Mouse (Mus musculus) midbrain, embryonic 12.5 days (tissue): Measurements from ENCODE around the gene Castor2. TPM values are rescaled to one million over a fixed set of nuclear protein-coding genes. Genes with fewer than 3 reads are reported as not detected.

ENCODE experiments used
- ATAC-seq: fragments of 200-750 bp; cut with Nextera tagmentation; 2 replicates; pipeline ENCODE4 v1.8.0; 2017; ENCODE audit warnings: low read depth, moderate TSS enrichment, moderate library complexity; ENCODE audit not compliant: low FRiP score
- H3K27ac ChIP-seq: fragments of 300-500 bp; sonication (generic); replicated peaks from 2 replicates; pipeline ENCODE4 v1.5.1; 2016; ENCODE audit warnings: mild to moderate bottlenecking
- H3K27me3 ChIP-seq: fragments of 300-500 bp; sonication (generic); 2 replicates; pipeline ENCODE4 v1.6.1; 2016; ENCODE audit warnings: mild to moderate bottlenecking
- H3K36me3 ChIP-seq: fragments of 300-500 bp; sonication (generic); 2 replicates; pipeline ENCODE4 v1.6.1; 2016
- H3K4me1 ChIP-seq: fragments of 300-500 bp; sonication (generic); 2 replicates; pipeline ENCODE4 v1.6.1; 2016
- H3K4me2 ChIP-seq: fragments of 300-500 bp; sonication (generic); replicated peaks from 2 replicates; pipeline ENCODE4 v1.6.1; 2016; ENCODE audit warnings: mild to moderate bottlenecking, moderate library complexity
- H3K4me3 ChIP-seq: fragments of 300-500 bp; sonication (generic); 2 replicates; pipeline ENCODE4 v1.5.1; 2016; ENCODE audit warnings: mild to moderate bottlenecking
- H3K9ac ChIP-seq: fragments of 300-500 bp; sonication (generic); replicated peaks from 2 replicates; pipeline ENCODE4 v1.6.1; 2016; ENCODE audit warnings: mild to moderate bottlenecking, moderate library complexity
- H3K9me3 ChIP-seq: fragments of 300-500 bp; sonication (generic); 2 replicates; pipeline ENCODE4 v1.6.1; 2016; ENCODE audit warnings: mild to moderate bottlenecking
- WGBS: fragments of 180-500 bp; shearing (Covaris S2); methylation state at CpG from one replicate; pipeline ENCODE4 v1.1.7; 2016; 5-methylcytosine and 5-hydroxymethylcytosine counted together
- polyA plus RNA-seq: library from polyadenylated mRNA; unstranded; fragments of >200 nt; fragmentation: Nextera tagmentation; extraction: Ambion mirVana; gene quantifications from 2 replicates; pipeline ENCODE4 v1.2.1, GENCODE M21; 2016

Castor2 gene
- polyA plus RNA-seq, 1 experiment from 2014 or later = 20.6 TPM

DNA sequence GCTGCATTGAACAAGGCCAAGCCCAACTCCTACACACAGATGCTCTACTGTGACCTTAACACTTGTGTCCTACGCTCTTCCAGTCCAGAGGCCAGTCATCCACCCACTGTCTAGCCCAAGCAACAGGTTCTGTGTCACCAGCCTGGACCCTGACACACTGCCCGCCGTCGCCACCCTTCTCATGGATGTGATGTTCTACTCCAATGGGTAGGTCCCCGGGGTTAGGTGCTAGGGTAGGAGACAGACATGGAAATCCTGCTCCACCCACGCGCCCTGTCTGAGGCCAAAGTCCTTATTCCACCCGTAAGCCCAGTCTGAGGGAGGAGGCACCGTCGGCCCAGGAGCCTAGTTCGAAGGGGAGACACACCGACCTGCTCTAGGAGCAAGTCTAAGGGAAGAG is 36.5 kb downstream of the Castor2 start:
- H3K9me3 ChIP-seq = 0 out of 2 replicates have a peak, but pooled peaks cover 4% of the 10 kb centered on the region
- peaks cover 71% of the 10 kb centered on the region for H3K36me3 ChIP-seq
- no peak overlapping the region for H3K4me2 ChIP-seq
- ATAC-seq = no peak
- H3K27ac ChIP-seq = no peak overlapping the region
- peaks cover 8% of the 10 kb centered on the region for H3K4me1 ChIP-seq
- H3K9ac ChIP-seq = no peak overlapping the region
- WGBS = 97% methylated on average over 12 of the region's 12 CpGs
- H3K4me3 ChIP-seq = no peak overlapping the region
- H3K27me3 ChIP-seq = no peaks in the 10 kb centered on the region

DNA sequence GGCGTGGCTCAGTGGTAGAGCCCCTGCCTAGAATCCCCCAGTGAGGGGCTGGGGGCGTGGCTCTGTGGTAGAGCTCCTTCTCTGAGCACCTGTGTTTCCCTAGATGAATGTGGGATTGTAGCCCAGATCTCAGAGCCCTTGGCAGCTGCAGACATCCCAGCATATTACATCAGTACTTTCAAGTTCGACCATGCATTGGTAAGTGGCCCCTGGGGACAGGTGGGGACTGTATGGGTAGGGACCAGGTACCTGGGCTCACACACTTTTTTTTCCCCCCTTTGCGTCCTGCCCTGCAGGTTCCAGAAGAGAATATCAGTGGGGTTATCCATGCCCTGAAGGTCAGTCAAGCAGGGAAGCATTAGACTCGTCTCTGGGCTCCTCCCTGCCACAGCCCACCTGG is 38.4 kb downstream of the Castor2 start:
- H3K9me3 ChIP-seq = 0 out of 2 replicates have a peak, but pooled peaks cover 4% of the 10 kb centered on the region
- 88% methylated on average over 5 of the region's 5 CpGs for WGBS
- H3K27ac ChIP-seq = no peak overlapping the region
- no peaks in the 10 kb centered on the region for H3K27me3 ChIP-seq
- no peak for ATAC-seq
- H3K4me2 ChIP-seq = no peak overlapping the region
- H3K9ac ChIP-seq = no peak overlapping the region
- H3K4me1 ChIP-seq = no peaks in the 10 kb centered on the region
- no peak overlapping the region for H3K4me3 ChIP-seq
- peaks cover 80% of the 10 kb centered on the region for H3K36me3 ChIP-seq

DNA sequence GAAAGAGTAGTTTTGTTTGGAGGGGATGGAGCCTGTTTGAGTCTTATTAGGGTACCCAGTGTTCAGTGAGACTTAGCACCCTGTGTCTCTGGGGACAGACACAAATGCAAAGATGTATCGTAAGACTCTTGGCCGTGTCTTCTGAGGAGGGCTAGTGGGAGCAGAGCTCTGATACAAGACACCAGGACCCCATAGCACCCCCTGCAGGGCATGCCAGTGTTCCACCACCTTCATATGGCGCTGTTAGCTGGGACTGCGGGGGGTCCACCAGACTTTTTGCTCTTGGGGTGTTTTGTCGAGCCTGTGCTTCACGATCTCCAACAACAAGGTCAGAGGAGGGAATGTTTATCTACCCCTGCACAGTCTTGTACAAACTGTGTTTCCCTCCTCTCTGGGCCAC is 39.9 kb downstream of the Castor2 start:
- H3K27ac ChIP-seq = no peak overlapping the region
- H3K4me1 ChIP-seq = no peaks in the 10 kb centered on the region
- ATAC-seq = no peak
- 91% methylated on average over 6 of the region's 6 CpGs for WGBS
- peaks cover 71% of the 10 kb centered on the region for H3K36me3 ChIP-seq
- no peak overlapping the region for H3K4me3 ChIP-seq
- H3K9ac ChIP-seq = no peak overlapping the region
- H3K9me3 ChIP-seq = no peaks in the 10 kb centered on the region
- no peak overlapping the region for H3K4me2 ChIP-seq
- H3K27me3 ChIP-seq = no peaks in the 10 kb centered on the region

DNA sequence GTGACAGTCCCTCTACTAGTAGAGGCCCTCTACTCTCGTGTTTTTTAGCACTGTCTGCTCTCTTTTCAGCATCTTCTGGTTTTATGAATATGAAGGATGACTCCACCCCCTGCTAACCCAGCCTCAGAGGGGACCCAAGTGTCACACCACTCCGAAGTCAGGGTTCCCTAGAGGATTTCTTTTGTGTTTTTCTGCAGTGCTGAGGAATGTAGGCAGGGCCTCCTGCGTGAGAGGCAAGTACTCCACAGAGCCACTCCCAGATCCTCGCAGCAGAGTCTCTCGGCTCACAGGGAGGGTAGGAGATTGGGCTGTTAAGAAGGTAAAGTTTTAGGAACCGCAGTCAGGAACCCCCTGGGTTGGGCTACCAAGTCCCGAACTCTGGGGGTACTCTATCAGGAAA is 41.7 kb downstream of the Castor2 start:
- H3K36me3 ChIP-seq = peaks cover 61% of the 10 kb centered on the region
- H3K27ac ChIP-seq = no peak overlapping the region
- 76% methylated on average over 7 of the region's 7 CpGs for WGBS

DNA sequence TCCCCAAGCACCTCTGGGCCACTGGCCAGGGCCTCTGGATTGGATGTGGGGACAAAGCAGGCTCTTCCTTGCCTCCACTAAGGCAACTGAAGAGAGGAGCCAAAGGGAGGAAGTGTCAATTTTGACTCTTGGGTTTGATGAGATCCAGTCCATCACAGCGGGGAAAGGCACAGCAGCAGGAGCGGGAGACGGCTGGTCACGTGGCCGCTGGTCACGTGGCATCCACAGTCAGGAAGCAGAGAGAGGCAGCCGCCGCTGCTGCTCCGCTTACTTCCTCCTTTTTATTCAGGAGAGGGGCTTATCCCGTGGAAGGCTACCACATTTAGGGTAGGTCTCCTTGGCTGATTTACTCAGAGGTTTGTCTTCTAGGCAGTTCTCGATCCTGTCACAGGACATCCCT is 42.9 kb downstream of the Castor2 start:
- Histone ChIP-seq H3K4me1 (no peaks in the 10 kb centered on the region), H3K27ac (no peak overlapping the region), H3K9me3 (no peaks in the 10 kb centered on the region), H3K36me3 (peaks cover 58% of the 10 kb centered on the region), H3K4me2 (no peak overlapping the region), H3K27me3 (no peaks in the 10 kb centered on the region), H3K4me3 (no peak overlapping the region), H3K9ac (no peak overlapping the region)
- 79% methylated on average over 11 of the region's 11 CpGs for WGBS
- ATAC-seq = no peak

More for the DNA sequence above, 41.7 kb downstream of the Castor2 start:
- Histone ChIP-seq H3K4me1 (no peaks in the 10 kb centered on the region), H3K9ac (no peak overlapping the region), H3K4me2 (no peak overlapping the region), H3K4me3 (no peak overlapping the region), H3K27me3 (no peaks in the 10 kb centered on the region), H3K9me3 (no peaks in the 10 kb centered on the region)
- no peak for ATAC-seq

DNA sequence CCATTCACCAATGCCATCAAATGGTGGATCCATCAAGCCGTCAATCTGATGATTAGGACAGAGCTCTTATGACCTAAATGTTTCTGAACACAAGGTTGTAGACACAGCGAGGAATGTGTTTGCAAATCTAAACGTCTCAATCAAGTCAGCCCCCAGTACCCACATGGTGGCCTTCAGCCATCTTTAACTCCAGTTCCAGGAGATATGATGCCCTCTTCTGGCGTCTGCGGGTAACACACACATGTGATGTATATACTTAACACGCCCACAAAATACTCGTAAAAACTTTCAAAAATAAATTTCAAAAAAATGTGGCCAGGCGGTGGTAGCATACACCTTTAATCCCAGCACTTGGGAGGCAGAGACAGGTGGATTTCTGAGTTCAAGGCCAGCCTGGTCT is 45.5 kb downstream of the Castor2 start:
- H3K4me1 ChIP-seq = no peaks in the 10 kb centered on the region
- H3K27me3 ChIP-seq = no peaks in the 10 kb centered on the region
- peaks cover 57% of the 10 kb centered on the region for H3K36me3 ChIP-seq
- H3K4me3 ChIP-seq = no peak overlapping the region
- no peaks in the 10 kb centered on the region for H3K9me3 ChIP-seq
- ATAC-seq = no peak
- 95% methylated on average over 8 of the region's 8 CpGs for WGBS
- no peak overlapping the region for H3K4me2 ChIP-seq
- H3K9ac ChIP-seq = no peak overlapping the region
- no peak overlapping the region for H3K27ac ChIP-seq

DNA sequence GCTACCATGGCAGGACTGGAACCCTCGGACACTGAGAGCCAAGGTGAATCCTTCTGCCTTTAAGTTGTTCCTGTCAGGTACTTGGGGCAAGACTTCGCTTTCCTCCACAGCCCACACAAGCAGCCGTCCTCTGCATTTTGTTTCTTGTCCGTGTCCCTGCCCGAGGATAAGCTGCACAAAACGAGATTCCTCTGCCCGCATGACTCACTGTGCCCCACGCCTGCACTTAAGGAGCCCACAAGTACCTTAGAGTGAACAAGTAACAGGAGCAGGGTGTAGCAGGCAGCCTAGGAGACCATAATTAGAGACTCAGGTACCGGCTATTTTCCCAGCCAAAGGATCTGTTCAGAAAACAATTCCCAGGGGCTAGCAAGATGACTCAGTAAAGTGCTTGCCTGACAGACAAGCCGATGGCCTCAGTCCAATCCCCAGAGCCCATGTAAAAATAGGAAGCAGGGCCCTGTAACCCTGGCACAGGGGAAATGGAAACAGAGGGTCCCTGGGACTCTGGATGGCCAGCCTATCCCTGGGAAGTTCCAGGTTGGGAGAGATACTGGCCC is 47.8 kb downstream of the Castor2 start:
- no peak for ATAC-seq
- no peaks in the 10 kb centered on the region for H3K27me3 ChIP-seq
- 93% methylated on average over 10 of the region's 10 CpGs for WGBS
- H3K9me3 ChIP-seq = peaks cover 2% of the 10 kb centered on the region; the same call in 1 of the 2 replicates
- H3K4me2 ChIP-seq = no peak overlapping the region
- H3K27ac ChIP-seq = no peak overlapping the region
- H3K4me1 ChIP-seq = no peaks in the 10 kb centered on the region
- no peak overlapping the region for H3K9ac ChIP-seq
- H3K4me3 ChIP-seq = no peak overlapping the region
- peaks cover 63% of the 10 kb centered on the region for H3K36me3 ChIP-seq

DNA sequence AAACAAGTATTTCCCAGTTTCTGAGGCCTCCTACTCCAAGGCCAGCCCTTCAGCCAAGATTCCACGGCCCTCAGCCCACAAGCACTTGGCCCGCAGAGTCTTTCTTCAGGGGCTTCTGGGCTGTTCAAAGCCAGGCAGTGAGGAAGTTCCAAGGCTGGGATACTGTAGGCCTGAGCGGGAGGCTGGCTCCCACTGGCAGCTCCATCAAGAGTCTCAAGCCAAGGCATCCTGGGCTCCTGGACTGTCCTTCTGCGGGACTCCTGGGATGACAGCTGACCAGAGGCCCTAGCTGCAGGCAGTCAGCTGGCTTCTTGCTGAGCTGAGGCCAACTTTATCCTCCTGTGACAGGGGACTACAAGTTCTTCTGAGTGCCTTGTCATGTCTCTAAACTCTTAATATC is 48.6 kb downstream of the Castor2 start:
- Histone ChIP-seq H3K36me3 (peaks cover 63% of the 10 kb centered on the region), H3K9ac (no peak overlapping the region), H3K27ac (no peak overlapping the region), H3K4me2 (no peak overlapping the region), H3K9me3 (peaks cover 2% of the 10 kb centered on the region; the same call in 1 of the 2 replicates), H3K4me3 (no peak overlapping the region), H3K4me1 (no peaks in the 10 kb centered on the region), H3K27me3 (no peaks in the 10 kb centered on the region)
- 87% methylated on average over 4 of the region's 4 CpGs for WGBS
- no peak for ATAC-seq

DNA sequence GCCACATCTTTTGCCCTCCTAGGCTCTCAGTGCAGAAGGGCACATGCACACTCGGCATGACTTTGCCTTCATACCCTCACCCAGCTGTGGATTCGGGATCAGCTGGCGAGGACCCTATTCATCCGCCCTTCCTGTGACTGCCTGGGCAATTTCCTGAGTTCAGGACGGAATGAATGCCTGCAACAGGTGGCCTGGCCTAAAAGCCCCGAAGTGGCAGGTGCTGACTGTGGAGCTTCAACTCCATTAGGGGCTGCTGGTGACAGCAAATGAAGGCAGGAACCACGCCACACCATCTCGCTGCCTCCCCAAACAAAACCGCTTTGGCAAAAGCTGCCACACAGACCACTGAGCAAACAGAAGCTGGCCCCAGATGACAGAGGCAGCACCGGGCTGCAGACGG is 52.4 kb downstream of the Castor2 start:
- Histone ChIP-seq H3K9ac (no peak overlapping the region), H3K4me1 (no peaks in the 10 kb centered on the region), H3K36me3 (peaks cover 80% of the 10 kb centered on the region), H3K4me2 (no peak overlapping the region), H3K9me3 (peaks cover 2% of the 10 kb centered on the region; the same call in 1 of the 2 replicates), H3K27ac (no peak overlapping the region), H3K4me3 (no peak overlapping the region), H3K27me3 (no peaks in the 10 kb centered on the region)
- WGBS = 87% methylated on average over 11 of the region's 11 CpGs
- ATAC-seq = no peak

DNA sequence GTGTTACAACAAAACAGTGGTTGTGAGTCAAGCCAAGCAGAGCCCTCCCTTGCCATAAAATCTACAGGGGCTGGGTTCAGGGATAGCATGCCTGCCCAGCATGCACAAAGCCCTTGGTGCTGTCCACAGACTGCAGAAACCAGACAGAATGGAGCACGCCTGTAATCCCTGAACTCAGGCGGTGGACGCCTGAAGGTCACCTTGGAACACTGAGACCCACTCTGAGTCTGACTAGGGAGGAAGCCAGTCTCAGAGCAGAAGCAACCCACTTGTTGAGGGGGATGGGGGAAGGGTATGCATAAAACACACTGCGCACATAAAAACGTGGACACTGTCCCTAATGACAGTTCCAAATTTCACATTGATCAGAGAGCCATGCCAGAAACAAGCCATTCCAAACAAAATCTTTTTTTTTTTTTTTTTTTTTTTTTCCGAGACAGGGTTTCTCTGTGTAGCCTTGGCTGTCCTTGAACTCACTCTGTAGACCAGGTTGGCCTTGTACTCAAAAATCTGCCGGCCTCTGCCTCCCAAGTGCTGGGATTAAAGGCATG is 56.5 kb downstream of the Castor2 start:
- no peaks in the 10 kb centered on the region for H3K9me3 ChIP-seq
- H3K4me3 ChIP-seq = no peak overlapping the region
- ATAC-seq = no peak
- no peak overlapping the region for H3K4me2 ChIP-seq
- no peaks in the 10 kb centered on the region for H3K4me1 ChIP-seq
- H3K27me3 ChIP-seq = no peaks in the 10 kb centered on the region
- no peak overlapping the region for H3K9ac ChIP-seq
- 93% methylated on average over 7 of the region's 7 CpGs for WGBS
- H3K36me3 ChIP-seq = peaks cover 79% of the 10 kb centered on the region
- no peak overlapping the region for H3K27ac ChIP-seq

DNA sequence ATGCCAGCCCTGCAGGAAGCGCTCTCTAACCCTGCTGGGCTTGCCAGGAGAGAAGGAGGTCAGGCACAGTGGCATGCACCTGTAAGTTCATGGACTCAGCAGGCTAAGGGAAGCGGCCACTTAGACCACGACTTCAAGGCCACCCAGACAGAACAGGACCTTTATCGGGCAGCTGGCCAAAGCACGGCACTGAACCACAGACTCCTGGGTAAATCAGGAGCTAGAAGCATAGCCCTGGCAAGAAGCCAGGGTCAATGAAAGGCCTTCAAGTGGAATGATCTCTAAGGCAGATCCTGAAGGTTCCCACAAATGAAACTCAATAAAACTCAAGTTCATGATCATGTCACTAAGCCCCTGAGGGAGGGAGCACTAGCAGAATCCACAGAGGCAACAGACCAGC is 65.2 kb downstream of the Castor2 start:
- WGBS = 80% methylated on average over 5 of the region's 5 CpGs
- Histone ChIP-seq H3K9me3 (no peaks in the 10 kb centered on the region), H3K4me2 (no peak overlapping the region), H3K27me3 (no peaks in the 10 kb centered on the region), H3K4me1 (peaks cover 7% of the 10 kb centered on the region; the same call in 1 of the 2 replicates), H3K36me3 (peaks cover 55% of the 10 kb centered on the region), H3K27ac (no peak overlapping the region), H3K4me3 (no peak overlapping the region), H3K9ac (0 out of 2 replicates have a peak overlapping the region, but pooled peaks have one; percentile 28)
- ATAC-seq = no peak

DNA sequence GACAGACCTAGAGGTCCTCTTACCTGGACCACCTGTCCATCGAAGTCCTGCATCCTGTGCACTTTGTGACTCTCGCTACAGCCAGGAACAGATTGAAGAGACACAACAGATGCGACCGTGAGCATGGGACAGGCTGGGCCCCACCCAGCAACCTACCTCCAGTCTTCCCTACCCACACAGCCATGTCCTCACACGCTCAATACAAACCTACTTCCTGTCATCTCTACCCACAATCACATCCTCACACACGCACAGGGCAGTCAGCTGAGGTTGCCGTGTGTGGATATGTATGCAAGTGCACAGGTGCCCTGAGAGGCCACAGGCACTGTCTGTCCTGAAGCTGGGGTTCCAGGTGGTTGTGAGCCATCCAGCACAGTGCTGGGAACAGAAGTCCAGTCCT is 67.1 kb downstream of the Castor2 start:
- H3K9ac ChIP-seq = no peak overlapping the region
- H3K4me1 ChIP-seq = peaks cover 7% of the 10 kb centered on the region; the same call in 1 of the 2 replicates
- no peak overlapping the region for H3K4me2 ChIP-seq
- 94% methylated on average over 7 of the region's 7 CpGs for WGBS
- H3K4me3 ChIP-seq = no peak overlapping the region
- H3K27ac ChIP-seq = no peak overlapping the region
- ATAC-seq = no peak
- H3K27me3 ChIP-seq = no peaks in the 10 kb centered on the region
- H3K9me3 ChIP-seq = no peaks in the 10 kb centered on the region
- peaks cover 51% of the 10 kb centered on the region for H3K36me3 ChIP-seq

DNA sequence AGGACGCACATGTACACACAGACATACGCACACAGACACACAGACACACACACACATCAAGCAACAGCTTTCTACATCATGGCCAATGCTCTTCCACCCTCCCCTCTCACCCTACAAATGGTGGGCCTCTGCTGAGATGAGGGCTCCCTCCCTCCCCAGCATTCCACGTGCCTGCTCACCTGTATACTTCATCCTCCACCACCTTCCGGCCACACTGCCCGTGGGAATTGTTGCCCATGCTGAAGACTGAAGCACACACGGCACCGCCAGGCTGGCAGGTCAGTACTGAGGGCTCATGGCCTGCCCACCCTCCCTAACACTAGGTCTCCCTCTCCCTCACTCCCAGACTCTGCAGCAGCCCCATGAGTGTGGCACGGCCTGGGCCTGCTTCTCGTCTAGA is 68.5 kb downstream of the Castor2 start:
- ATAC-seq = no peak
- 91% methylated on average over 9 of the region's 9 CpGs for WGBS
- H3K36me3 ChIP-seq = peaks cover 44% of the 10 kb centered on the region

More for the DNA sequence above, 68.5 kb downstream of the Castor2 start:
- H3K27me3 ChIP-seq = no peaks in the 10 kb centered on the region
- no peak overlapping the region for H3K9ac ChIP-seq
- H3K27ac ChIP-seq = no peak overlapping the region
- peaks cover 7% of the 10 kb centered on the region; the same call in 1 of the 2 replicates for H3K4me1 ChIP-seq
- no peak overlapping the region for H3K4me3 ChIP-seq
- H3K4me2 ChIP-seq = no peak overlapping the region
- no peaks in the 10 kb centered on the region for H3K9me3 ChIP-seq
